Mouse (Mus musculus): Measurements from ENCODE around the gene Mmp9. TPM values are rescaled to one million over a fixed set of nuclear protein-coding genes. Genes with fewer than 3 reads are reported as not detected.

Mmp9 gene
- polyA plus RNA-seq, 1 experiment from 2014 or later: 0.36 TPM

GRCm38 (mm10) chr2:164968451-164968851 is 27.9 kb downstream of the Mmp9 start:
- H3K27ac ChIP-seq (replicated peaks): no peak overlapping the region
- H3K4me3 ChIP-seq: peak overlapping the region; percentile 47
- no peaks in the 10 kb centered on the region for H3K36me3 ChIP-seq
- H3K9me3 ChIP-seq: no peaks in the 10 kb centered on the region
- no peak; the same call in 1 of the 2 replicates for ATAC-seq (ENCODE audit: extremely low read depth, insufficient number of reproducible peaks, low FRiP score, low TSS enrichment)
- WGBS: under 1% methylated on average over 29 of the region's 29 CpGs
- no peak overlapping the region for H3K9ac ChIP-seq
- peak overlapping the region; percentile 73 for H3K4me2 ChIP-seq
- H3K4me1 ChIP-seq: peaks cover 17% of the 10 kb centered on the region
- peaks cover 95% of the 10 kb centered on the region for H3K27me3 ChIP-seq (replicated peaks)

GRCm38 (mm10) chr2:164969348-164969781 is 28.8 kb downstream of the Mmp9 start:
- H3K4me2 ChIP-seq: no peak overlapping the region
- H3K27me3 ChIP-seq (replicated peaks): peaks cover 98% of the 10 kb centered on the region
- H3K9me3 ChIP-seq: no peaks in the 10 kb centered on the region
- H3K36me3 ChIP-seq: no peaks in the 10 kb centered on the region
- 4% methylated on average over 21 of the region's 21 CpGs for WGBS
- no peak overlapping the region for H3K4me3 ChIP-seq
- no peak overlapping the region for H3K27ac ChIP-seq (replicated peaks)
- no peak for ATAC-seq (ENCODE audit: extremely low read depth, insufficient number of reproducible peaks, low FRiP score, low TSS enrichment)
- peaks cover 17% of the 10 kb centered on the region for H3K4me1 ChIP-seq
- no peak overlapping the region for H3K9ac ChIP-seq

GRCm38 (mm10) chr2:164970631-164971196 is 30.1 kb downstream of the Mmp9 start:
- Histone ChIP-seq H3K27me3 (replicated peaks) (peaks cover 89% of the 10 kb centered on the region), H3K4me1 (peaks cover 17% of the 10 kb centered on the region), H3K4me2 (peak overlapping the region; percentile 52), H3K27ac (replicated peaks) (no peak overlapping the region), H3K9me3 (no peaks in the 10 kb centered on the region), H3K9ac (no peak overlapping the region), H3K36me3 (no peaks in the 10 kb centered on the region), H3K4me3 (peak overlapping the region; percentile 17)
- no peak for ATAC-seq (ENCODE audit: extremely low read depth, insufficient number of reproducible peaks, low FRiP score, low TSS enrichment)
- WGBS: 1% methylated on average over 42 of the region's 42 CpGs

GRCm38 (mm10) chr2:164972646-164973045 is 32.1 kb downstream of the Mmp9 start:
- Histone ChIP-seq H3K9ac (no peak overlapping the region), H3K36me3 (no peaks in the 10 kb centered on the region), H3K27ac (replicated peaks) (no peak overlapping the region), H3K4me2 (no peak overlapping the region), H3K4me1 (peaks cover 15% of the 10 kb centered on the region), H3K9me3 (no peaks in the 10 kb centered on the region), H3K27me3 (replicated peaks) (peaks cover 83% of the 10 kb centered on the region), H3K4me3 (no peak overlapping the region)
- no peak for ATAC-seq (ENCODE audit: extremely low read depth, insufficient number of reproducible peaks, low FRiP score, low TSS enrichment)
- WGBS: 51% methylated on average over 5 of the region's 5 CpGs

GRCm38 (mm10) chr2:164975611-164976010 is 35.0 kb downstream of the Mmp9 start:
- Histone ChIP-seq H3K36me3 (no peaks in the 10 kb centered on the region), H3K4me3 (no peak overlapping the region), H3K9me3 (no peaks in the 10 kb centered on the region), H3K27me3 (replicated peaks) (peaks cover 68% of the 10 kb centered on the region), H3K9ac (no peak overlapping the region), H3K27ac (replicated peaks) (no peak overlapping the region), H3K4me1 (peaks cover 6% of the 10 kb centered on the region), H3K4me2 (no peak overlapping the region)
- 71% methylated on average over 6 of the region's 6 CpGs for WGBS
- ATAC-seq (ENCODE audit: extremely low read depth, insufficient number of reproducible peaks, low FRiP score, low TSS enrichment): no peak

- H3K4me3 ChIP-seq: no peak overlapping the region
- no peak overlapping the region for H3K4me2 ChIP-seq
- H3K36me3 ChIP-seq: no peaks in the 10 kb centered on the region
- H3K27ac ChIP-seq (replicated peaks): no peak overlapping the region
- H3K9me3 ChIP-seq: no peaks in the 10 kb centered on the region
- peaks cover 45% of the 10 kb centered on the region for H3K27me3 ChIP-seq (replicated peaks)
- no peaks in the 10 kb centered on the region for H3K4me1 ChIP-seq
- no peak overlapping the region for H3K9ac ChIP-seq
- ATAC-seq (ENCODE audit: extremely low read depth, insufficient number of reproducible peaks, low FRiP score, low TSS enrichment): no peak
- 19% methylated on average over 7 of the region's 7 CpGs for WGBS
These were observed 39.2 kb downstream of the Mmp9 start for GRCm38 (mm10) chr2:164979749-164980148.

- 79% methylated on average over 6 of the region's 6 CpGs for WGBS
- no peaks in the 10 kb centered on the region for H3K4me1 ChIP-seq
These were observed 45.4 kb downstream of the Mmp9 start for GRCm38 (mm10) chr2:164985962-164986361.

GRCm38 (mm10) chr2:164986371-164987027 is 45.9 kb downstream of the Mmp9 start:
- ATAC-seq (ENCODE audit: extremely low read depth, insufficient number of reproducible peaks, low FRiP score, low TSS enrichment): no peak
- WGBS: 55% methylated on average over 14 of the region's 14 CpGs

More at GRCm38 (mm10) chr2:164985962-164986361, 45.4 kb downstream of the Mmp9 start:
- Histone ChIP-seq H3K27ac (replicated peaks) (no peak overlapping the region), H3K4me3 (no peak overlapping the region), H3K36me3 (no peaks in the 10 kb centered on the region), H3K9ac (no peak overlapping the region), H3K9me3 (no peaks in the 10 kb centered on the region), H3K4me2 (no peak overlapping the region), H3K27me3 (replicated peaks) (peaks cover 43% of the 10 kb centered on the region)
- no peak for ATAC-seq (ENCODE audit: extremely low read depth, insufficient number of reproducible peaks, low FRiP score, low TSS enrichment)

GRCm38 (mm10) chr2:164988777-164989176 is 48.2 kb downstream of the Mmp9 start:
- no peak for ATAC-seq (ENCODE audit: extremely low read depth, insufficient number of reproducible peaks, low FRiP score, low TSS enrichment)
- no peaks in the 10 kb centered on the region for H3K9me3 ChIP-seq
- WGBS: 47% methylated on average over 13 of the region's 13 CpGs

More at GRCm38 (mm10) chr2:164986371-164987027, 45.9 kb downstream of the Mmp9 start:
- Histone ChIP-seq H3K36me3 (no peaks in the 10 kb centered on the region), H3K9ac (no peak overlapping the region), H3K4me2 (no peak overlapping the region), H3K27ac (replicated peaks) (no peak overlapping the region), H3K4me3 (no peak overlapping the region), H3K27me3 (replicated peaks) (peaks cover 47% of the 10 kb centered on the region), H3K9me3 (no peaks in the 10 kb centered on the region), H3K4me1 (no peaks in the 10 kb centered on the region)

GRCm38 (mm10) chr2:164991111-164991510 is 50.5 kb downstream of the Mmp9 start:
- H3K4me1 ChIP-seq: no peaks in the 10 kb centered on the region
- H3K9ac ChIP-seq: no peak overlapping the region
- WGBS: 77% methylated on average over 3 of the region's 3 CpGs
- H3K4me3 ChIP-seq: no peak overlapping the region
- H3K4me2 ChIP-seq: no peak overlapping the region
- no peak for ATAC-seq (ENCODE audit: extremely low read depth, insufficient number of reproducible peaks, low FRiP score, low TSS enrichment)
- no peak overlapping the region for H3K27ac ChIP-seq (replicated peaks)
- H3K36me3 ChIP-seq: no peaks in the 10 kb centered on the region
- no peaks in the 10 kb centered on the region for H3K9me3 ChIP-seq
- H3K27me3 ChIP-seq (replicated peaks): peaks cover 73% of the 10 kb centered on the region

More at GRCm38 (mm10) chr2:164988777-164989176, 48.2 kb downstream of the Mmp9 start:
- Histone ChIP-seq H3K9ac (no peak overlapping the region), H3K4me2 (no peak overlapping the region), H3K27me3 (replicated peaks) (peaks cover 49% of the 10 kb centered on the region), H3K4me3 (no peak overlapping the region), H3K27ac (replicated peaks) (no peak overlapping the region), H3K4me1 (no peaks in the 10 kb centered on the region), H3K36me3 (no peaks in the 10 kb centered on the region)

GRCm38 (mm10) chr2:164991808-164992207 is 51.2 kb downstream of the Mmp9 start:
- ATAC-seq (ENCODE audit: extremely low read depth, insufficient number of reproducible peaks, low FRiP score, low TSS enrichment): no peak
- no peak overlapping the region for H3K4me3 ChIP-seq
- H3K9ac ChIP-seq: no peak overlapping the region
- H3K27ac ChIP-seq (replicated peaks): no peak overlapping the region
- H3K4me2 ChIP-seq: no peak overlapping the region
- peaks cover 80% of the 10 kb centered on the region for H3K27me3 ChIP-seq (replicated peaks)
- no peaks in the 10 kb centered on the region for H3K9me3 ChIP-seq
- no peaks in the 10 kb centered on the region for H3K36me3 ChIP-seq
- WGBS: 27% methylated on average over 10 of the region's 10 CpGs
- no peaks in the 10 kb centered on the region; the same call in 1 of the 2 replicates for H3K4me1 ChIP-seq

- peaks cover 5% of the 10 kb centered on the region for H3K36me3 ChIP-seq
- peaks cover 87% of the 10 kb centered on the region for H3K27me3 ChIP-seq (replicated peaks)
- H3K9me3 ChIP-seq: no peaks in the 10 kb centered on the region
- no peak overlapping the region for H3K27ac ChIP-seq (replicated peaks)
- peaks cover 22% of the 10 kb centered on the region for H3K4me1 ChIP-seq
- no peak overlapping the region for H3K4me2 ChIP-seq
- ATAC-seq (ENCODE audit: extremely low read depth, insufficient number of reproducible peaks, low FRiP score, low TSS enrichment): no peak
- no peak overlapping the region for H3K4me3 ChIP-seq
- WGBS: 84% methylated on average over 11 of the region's 11 CpGs
- H3K9ac ChIP-seq: no peak overlapping the region
These were observed 53.6 kb downstream of the Mmp9 start for GRCm38 (mm10) chr2:164994156-164994555.

Measured in heart, embryonic 13.5 days (tissue).